Mouse (Mus musculus): ENCODE data around the gene BC049730.

The BC049730 gene

DNA sequence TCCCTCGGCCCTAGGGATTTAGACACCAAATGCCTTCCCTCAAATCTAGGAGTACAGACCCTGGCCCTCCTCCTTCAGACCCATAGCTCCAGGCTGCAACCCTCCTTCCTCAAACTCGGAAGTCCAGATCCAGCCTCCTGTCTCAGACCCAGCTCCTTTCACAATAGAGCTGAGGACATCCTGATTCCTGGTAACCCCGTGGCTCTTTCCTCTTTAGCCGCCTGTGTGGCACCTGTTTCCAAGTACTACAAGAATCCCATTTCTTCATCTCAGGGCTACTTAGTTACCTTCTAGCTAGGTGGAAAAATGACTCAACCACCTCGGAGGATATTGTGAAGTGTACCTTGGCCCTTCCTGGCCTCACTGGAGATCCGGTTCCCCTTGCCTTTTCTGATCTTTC lies 52.1 kb downstream of the BC049730 start:
- no peak for DNase-seq (ENCODE audit: extremely low read depth, low read depth, low spot score)

DNA sequence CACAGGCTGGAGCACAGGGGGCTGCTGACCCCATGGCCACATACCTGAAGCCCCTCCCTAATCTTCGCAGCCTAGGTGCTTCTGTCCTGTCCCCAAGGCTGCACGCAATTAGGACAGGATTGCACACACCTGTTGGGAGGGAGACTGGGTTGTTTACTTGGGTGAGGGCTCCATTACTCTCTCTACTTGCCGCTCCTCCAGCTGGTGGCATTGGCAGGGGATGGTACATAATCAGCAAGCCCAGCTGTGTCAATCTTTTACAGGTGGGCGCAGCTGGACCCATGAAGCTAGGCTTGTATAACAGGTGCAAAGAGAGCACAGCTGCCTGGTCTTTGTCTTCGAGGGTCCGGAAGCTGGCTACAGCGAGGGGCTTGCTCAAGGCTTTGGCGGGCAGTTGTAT lies 53.5 kb downstream of the BC049730 start:
- DNase-seq (ENCODE audit: extremely low read depth, low read depth, low spot score): no peak

Measured in fat pad, adult 2 months (tissue).